Mouse (Mus musculus) heart, adult 2 months (tissue): Measurements from ENCODE around the gene Kcnip4. TPM values are rescaled to one million over a fixed set of nuclear protein-coding genes. Genes with fewer than 3 reads are reported as not detected.

Experiments used
- DNase-seq, 2 experiments: peaks; one replicate each; pipeline ENCODE4 v3.0.0; 2021
- H3K27ac ChIP-seq: fragments of 200-600 bp; 2 replicates; pipeline ENCODE4 v1.8.1; 2022
- H3K27me3 ChIP-seq: fragments of 200-500 bp; 2 replicates; pipeline ENCODE4 v1.6.1; 2012; ENCODE audit warnings: mild to moderate bottlenecking, low read length, inconsistent platforms, mixed read lengths; ENCODE audit not compliant: control insufficient read depth, insufficient read depth
- H3K36me3 ChIP-seq: fragments of 200-500 bp; 2 replicates; pipeline ENCODE4 v1.6.1; 2012; ENCODE audit warnings: low read length, inconsistent platforms; ENCODE audit not compliant: control insufficient read depth, insufficient read depth
- H3K4me1 ChIP-seq: fragments of 200-500 bp; 2 replicates; pipeline ENCODE4 v1.6.1; 2011; ENCODE audit warnings: low read length; ENCODE audit not compliant: control insufficient read depth, insufficient read depth
- H3K4me3 ChIP-seq: fragments of 200-600 bp; 2 replicates; pipeline ENCODE4 v1.8.1; 2022
- H3K79me2 ChIP-seq: fragments of 200-500 bp; replicated peaks from 2 replicates; pipeline ENCODE4 v1.6.1; 2012; ENCODE audit warnings: mild to moderate bottlenecking, inconsistent platforms, low read length, moderate library complexity, mixed read lengths; ENCODE audit not compliant: control insufficient read depth, insufficient read depth
- H3K9ac ChIP-seq: fragments of 200-500 bp; 2 replicates; pipeline ENCODE4 v1.6.1; 2012; ENCODE audit warnings: low read depth, mild to moderate bottlenecking, control low read depth, inconsistent platforms, low read length, mixed read lengths
- CTCF ChIP-seq: fragments of 200-600 bp; IDR thresholded peaks from 2 replicates; pipeline ENCODE4 v1.8.1; 2022; ENCODE audit warnings: antibody characterized with exemption, mild to moderate bottlenecking, moderate library complexity
- EP300 ChIP-seq: fragments of 200-500 bp; IDR thresholded peaks from 2 replicates; pipeline ENCODE4 v1.6.1; 2011; ENCODE audit warnings: low read depth, low read length, control low read depth; ENCODE audit not compliant: insufficient read depth
- POLR2A ChIP-seq: fragments of 200-500 bp; IDR thresholded peaks from 2 replicates; pipeline ENCODE4 v1.6.1; 2011; ENCODE audit warnings: mild to moderate bottlenecking, low read depth, low read length, control low read depth; ENCODE audit not compliant: insufficient read depth
- WGBS: fragments of 180-500 bp; shearing (Covaris S2); methylation state at CpG from one replicate; pipeline ENCODE4 v1.1.7; 2018; 5-methylcytosine and 5-hydroxymethylcytosine counted together
- intact Hi-C: fragments of 180-260 bp; cut with DNase I; formaldehyde crosslinking; loops from one replicate; pipeline ENCODE4 v1.15.1; 2025
- polyA plus RNA-seq: library from polyadenylated mRNA; depleted of rRNA; stranded (reverse); fragments of >200 nt; gene quantifications from 2 replicates; pipeline ENCODE4 v1.2.3, GENCODE M21; 2012
- total RNA-seq, 2 experiments: library from RNA; stranded (reverse); gene quantifications; 2 replicates each; pipeline ENCODE4 v1.2.3; 2021

Gene Kcnip4
- total and polyA plus RNA-seq, 3 experiments, result 0.10 TPM; not detected in 2

DNA sequence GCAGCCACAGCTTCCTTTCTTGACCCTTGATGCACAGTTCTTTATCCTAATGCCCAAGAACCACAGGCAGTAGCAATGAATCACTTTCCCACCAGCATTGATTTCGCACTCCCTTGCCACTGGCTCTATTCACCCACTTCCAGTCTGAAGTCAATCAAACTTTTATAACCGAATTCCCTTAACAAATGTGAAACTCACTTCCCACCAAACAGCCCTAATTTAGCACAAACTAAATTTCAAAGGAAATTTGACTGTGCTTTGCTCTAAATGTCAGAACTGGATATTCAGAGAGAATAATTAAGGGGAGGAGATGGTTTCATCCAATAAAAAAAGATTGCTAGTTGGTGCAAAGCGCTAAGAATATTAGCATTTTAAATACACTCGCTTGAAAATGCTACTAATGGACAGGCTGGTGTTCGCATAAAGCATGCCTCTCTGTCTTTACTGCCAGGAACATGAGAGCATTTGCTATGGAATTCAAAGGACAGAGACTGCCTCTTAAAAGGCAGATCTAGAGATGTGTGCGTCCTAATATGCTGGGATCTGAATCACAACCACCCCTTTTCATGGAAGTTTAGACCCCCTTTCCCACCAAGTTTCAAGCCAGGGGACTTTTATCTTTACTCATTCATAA, 63.9 kb downstream of the Kcnip4 start:
- Histone ChIP-seq H3K27ac (no peak overlapping the region), H3K36me3 (no peaks in the 10 kb centered on the region), H3K27me3 (no peaks in the 10 kb centered on the region), H3K4me1 (no peaks in the 10 kb centered on the region), H3K9ac (no peak overlapping the region), H3K79me2 (no peaks in the 10 kb centered on the region), H3K4me3 (no peak overlapping the region)
- DNase-seq, result no peak
- 83% methylated on average over 6 of the region's 6 CpGs for WGBS
- TF ChIP-seq CTCF (no peak), EP300 (no peak), POLR2A (no peak)
- intact Hi-C loops, result no loop called here

DNA sequence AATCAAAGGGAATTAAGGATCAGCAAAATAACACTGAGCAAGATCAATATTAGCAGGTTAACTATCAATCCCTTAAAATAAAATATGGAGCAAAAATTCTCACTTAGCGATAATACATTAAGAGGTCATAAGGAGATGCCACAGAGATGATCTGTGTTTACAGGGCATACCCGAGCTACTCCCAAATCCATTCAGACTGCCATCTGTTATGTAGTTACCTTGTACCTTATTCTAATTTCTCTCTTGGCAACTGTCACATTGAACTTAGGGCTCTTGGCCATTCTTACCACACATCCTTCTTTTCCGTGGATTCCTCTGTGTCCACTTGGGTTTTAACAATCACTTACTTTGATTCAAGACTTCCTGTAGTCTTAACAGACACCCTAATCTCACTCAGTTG, 71.6 kb downstream of the Kcnip4 start:
- no peak overlapping the region for H3K9ac ChIP-seq
- no peaks in the 10 kb centered on the region for H3K4me1 ChIP-seq
- TF ChIP-seq EP300, result no peak
- TF ChIP-seq POLR2A, result no peak
- TF ChIP-seq CTCF, result no peak
- intact Hi-C loops, result no loop called here
- no peaks in the 10 kb centered on the region for H3K27me3 ChIP-seq
- no peak overlapping the region for H3K4me3 ChIP-seq
- WGBS, result 75% methylated on average over 3 of the region's 3 CpGs
- no peak overlapping the region for H3K27ac ChIP-seq
- no peaks in the 10 kb centered on the region for H3K79me2 ChIP-seq
- no peaks in the 10 kb centered on the region for H3K36me3 ChIP-seq
- DNase-seq, result no peak

DNA sequence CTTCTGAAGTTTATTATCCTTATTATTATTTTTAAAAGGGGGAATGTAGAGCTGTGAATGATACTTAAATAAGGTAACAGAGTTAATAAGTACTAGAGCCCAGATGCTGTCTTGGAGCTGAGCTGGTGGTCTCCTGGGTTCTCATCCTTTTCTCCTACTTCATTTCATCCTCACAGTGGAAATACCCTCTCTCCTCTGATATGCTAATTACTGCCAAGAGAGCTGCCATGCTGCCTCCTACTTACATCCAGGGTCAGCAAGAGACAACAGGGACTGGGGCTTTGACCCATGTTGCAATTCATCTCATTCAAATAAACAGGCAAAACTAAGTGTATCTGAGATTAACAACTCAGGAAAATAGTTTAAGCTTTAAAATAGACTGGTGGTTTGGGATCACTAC, 73.4 kb downstream of the Kcnip4 start:
- intact Hi-C loops, result no loop called here
- DNase-seq, result no peak
- H3K4me3 ChIP-seq, result no peak overlapping the region
- no peaks in the 10 kb centered on the region for H3K4me1 ChIP-seq
- no peak for TF ChIP-seq POLR2A
- TF ChIP-seq EP300, result no peak
- TF ChIP-seq CTCF, result no peak
- no peaks in the 10 kb centered on the region for H3K79me2 ChIP-seq
- no peak overlapping the region for H3K9ac ChIP-seq
- H3K27ac ChIP-seq, result no peak overlapping the region
- H3K36me3 ChIP-seq, result no peaks in the 10 kb centered on the region
- H3K27me3 ChIP-seq, result no peaks in the 10 kb centered on the region

DNA sequence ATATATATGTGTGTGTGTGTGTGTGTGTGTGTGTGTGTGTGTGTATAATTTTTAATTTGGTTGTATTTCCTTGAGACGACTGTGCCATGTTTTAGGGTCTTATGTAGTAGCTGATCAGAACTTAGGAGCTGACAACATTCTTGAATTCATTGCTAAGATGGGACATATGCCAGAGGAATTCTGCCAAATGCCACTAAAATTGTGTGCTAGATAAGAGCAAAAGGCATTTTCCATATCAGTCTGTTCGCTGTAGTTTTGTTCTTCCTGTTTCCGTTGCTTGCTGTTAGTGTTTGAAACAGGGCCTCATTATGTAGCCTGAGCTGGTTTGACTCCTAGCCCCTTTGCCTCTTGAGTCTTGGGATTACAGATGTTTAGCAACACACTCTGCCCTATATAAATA, 73.8 kb downstream of the Kcnip4 start:
- no peak for TF ChIP-seq CTCF
- no peak for TF ChIP-seq POLR2A
- no peak for TF ChIP-seq EP300
- intact Hi-C loops, result no loop called here

DNA sequence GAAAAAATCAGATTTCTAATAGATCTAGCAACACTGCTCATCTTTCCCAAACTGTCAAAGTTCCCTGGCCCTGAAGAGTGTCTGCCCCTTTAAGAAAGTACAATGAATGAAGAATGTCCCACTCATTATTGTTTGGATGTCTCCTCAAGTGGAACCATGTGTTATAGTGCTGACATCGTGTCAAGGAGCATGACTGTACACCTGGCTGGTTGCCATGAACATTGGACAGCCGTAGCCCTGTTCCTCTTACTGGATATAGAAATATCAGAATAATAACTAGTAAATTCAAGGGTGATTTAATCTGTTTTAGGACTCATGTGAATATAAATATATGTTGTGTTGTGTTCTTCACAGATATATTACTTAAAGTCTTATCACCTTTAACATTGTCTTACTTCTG, 87.5 kb downstream of the Kcnip4 start:
- intact Hi-C loops, result no loop called here
- H3K4me1 ChIP-seq, result no peaks in the 10 kb centered on the region
- H3K4me3 ChIP-seq, result no peak overlapping the region
- H3K79me2 ChIP-seq, result no peaks in the 10 kb centered on the region
- 11% methylated on average over 2 of the region's 2 CpGs for WGBS
- H3K36me3 ChIP-seq, result no peaks in the 10 kb centered on the region
- no peaks in the 10 kb centered on the region for H3K27me3 ChIP-seq
- DNase-seq, result no peak
- no peak overlapping the region for H3K27ac ChIP-seq
- no peak overlapping the region for H3K9ac ChIP-seq
- TF ChIP-seq POLR2A (no peak), EP300 (no peak), CTCF (no peak)

More for the DNA sequence above, 73.8 kb downstream of the Kcnip4 start:
- Histone ChIP-seq H3K4me1 (no peaks in the 10 kb centered on the region), H3K79me2 (no peaks in the 10 kb centered on the region), H3K27ac (no peak overlapping the region), H3K27me3 (no peaks in the 10 kb centered on the region), H3K4me3 (no peak overlapping the region), H3K36me3 (no peaks in the 10 kb centered on the region), H3K9ac (no peak overlapping the region)
- 35% methylated on average over 3 of the region's 3 CpGs for WGBS
- DNase-seq, result no peak

DNA sequence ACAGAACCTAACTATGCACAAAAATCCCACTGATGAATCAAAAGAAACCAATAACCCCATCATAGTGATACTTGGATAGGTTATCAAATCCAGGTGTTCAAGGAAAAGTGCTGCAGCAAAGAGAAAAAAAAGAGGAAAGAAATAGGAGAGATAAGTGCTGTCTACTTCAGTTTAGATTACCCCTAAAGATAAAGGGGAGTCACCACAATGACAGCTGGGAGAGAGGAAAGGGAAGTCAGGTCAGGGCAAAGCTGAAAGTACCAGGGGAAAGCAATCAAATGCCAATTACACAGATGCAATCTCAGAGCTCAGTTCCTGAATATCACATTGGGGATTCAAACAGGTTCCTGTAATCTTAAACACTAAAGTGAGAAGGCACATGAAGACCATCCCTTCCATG, 97.0 kb downstream of the Kcnip4 start:
- intact Hi-C loops, result no loop called here
- TF ChIP-seq CTCF (no peak), POLR2A (no peak), EP300 (no peak)
- H3K36me3 ChIP-seq, result no peaks in the 10 kb centered on the region

DNA sequence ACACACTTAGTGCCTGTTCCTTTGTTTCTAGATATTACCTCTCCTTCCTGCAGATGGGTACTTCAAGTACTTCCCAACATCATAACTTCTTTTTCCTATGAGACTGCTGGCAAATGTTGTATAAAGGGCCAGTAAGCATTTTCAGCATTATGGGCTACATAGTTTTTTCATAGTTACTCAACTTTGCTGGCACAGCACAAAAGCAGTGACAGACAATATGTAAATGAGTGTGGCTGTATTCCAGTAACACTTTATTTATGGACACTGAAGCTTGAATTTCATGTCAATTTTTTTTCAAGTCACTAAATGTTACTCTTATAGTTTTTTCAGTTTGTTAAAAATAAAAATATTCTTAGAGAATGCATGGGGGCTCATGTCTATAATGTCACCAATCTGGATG, 105.0 kb downstream of the Kcnip4 start:
- Histone ChIP-seq H3K27me3 (no peaks in the 10 kb centered on the region), H3K9ac (no peak overlapping the region), H3K36me3 (no peaks in the 10 kb centered on the region), H3K27ac (no peak overlapping the region), H3K4me3 (no peak overlapping the region), H3K4me1 (no peaks in the 10 kb centered on the region), H3K79me2 (no peaks in the 10 kb centered on the region)
- TF ChIP-seq POLR2A (no peak), CTCF (no peak), EP300 (no peak)
- intact Hi-C loops, result no loop called here
- no peak for DNase-seq

More for the DNA sequence above, 97.0 kb downstream of the Kcnip4 start:
- H3K4me3 ChIP-seq, result no peak overlapping the region
- no peaks in the 10 kb centered on the region for H3K27me3 ChIP-seq
- H3K79me2 ChIP-seq, result no peaks in the 10 kb centered on the region
- no peak for DNase-seq
- no peak overlapping the region for H3K27ac ChIP-seq
- H3K9ac ChIP-seq, result no peak overlapping the region
- H3K4me1 ChIP-seq, result no peaks in the 10 kb centered on the region
